Mouse (Mus musculus) kidney, postnatal 36 days (tissue): ENCODE measurements around the gene Dnah2.
A peak's percentile ranks its signal among the peaks of the same experiment; 100 is the strongest.

Source experiments
- DNase-seq, 2 experiments: peaks; one replicate each; pipeline ENCODE4 v3.0.0; 2021 to 2022; ENCODE audit warnings: mixed read lengths in 2 of 2

Gene Dnah2

GRCm38 (mm10) chr11:69459883-69460282, 89.0 kb downstream of the Dnah2 start:
- no peak for DNase-seq

GRCm38 (mm10) chr11:69457006-69457579, 91.8 kb downstream of the Dnah2 start:
- peak; percentile 42 to 51 for DNase-seq

- peak; percentile 22 to 53 for DNase-seq
Observed at GRCm38 (mm10) chr11:69452114-69452867, 96.6 kb downstream of the Dnah2 start.

- no peak for DNase-seq
Observed at GRCm38 (mm10) chr11:69447299-69447698, 101.6 kb downstream of the Dnah2 start.

- peak; percentile 13 to 27 for DNase-seq
Observed at GRCm38 (mm10) chr11:69443328-69443727, 105.6 kb downstream of the Dnah2 start.

- no peak for DNase-seq
Observed at GRCm38 (mm10) chr11:69437291-69437690, 111.6 kb downstream of the Dnah2 start.

GRCm38 (mm10) chr11:69433189-69433588, 115.7 kb downstream of the Dnah2 start:
- DNase-seq, result no peak

GRCm38 (mm10) chr11:69432640-69432982, 116.3 kb downstream of the Dnah2 start:
- DNase-seq, result no peak

- DNase-seq, result peak; percentile 88 to 91
Observed at GRCm38 (mm10) chr11:69431829-69432639, 116.9 kb downstream of the Dnah2 start.

GRCm38 (mm10) chr11:69430631-69431030, 118.3 kb downstream of the Dnah2 start:
- DNase-seq, result no peak

GRCm38 (mm10) chr11:69429313-69429712, 119.6 kb downstream of the Dnah2 start:
- peak; percentile 44 to 54 for DNase-seq

GRCm38 (mm10) chr11:69428751-69429150, 120.2 kb downstream of the Dnah2 start:
- DNase-seq, result peak; percentile 89 to 93

GRCm38 (mm10) chr11:69426246-69426645, 122.7 kb downstream of the Dnah2 start:
- DNase-seq, result no peak

- DNase-seq, result no peak
Observed at GRCm38 (mm10) chr11:69423885-69424284, 125.0 kb downstream of the Dnah2 start.

- DNase-seq, result no peak
Observed at GRCm38 (mm10) chr11:69422842-69423241, 126.1 kb downstream of the Dnah2 start.

GRCm38 (mm10) chr11:69421131-69421977, 127.6 kb downstream of the Dnah2 start:
- no peak for DNase-seq

- DNase-seq, result no peak
Observed at GRCm38 (mm10) chr11:69420554-69421000, 128.3 kb downstream of the Dnah2 start.

- peak; percentile 62 to 81 for DNase-seq
Observed at GRCm38 (mm10) chr11:69419813-69420553, 128.9 kb downstream of the Dnah2 start.

- peak in 1 of 2 experiments; percentile 57 for DNase-seq
Observed at GRCm38 (mm10) chr11:69419443-69419812, 129.5 kb downstream of the Dnah2 start.

GRCm38 (mm10) chr11:69418481-69419442, 130.1 kb downstream of the Dnah2 start:
- DNase-seq, result peak; percentile 95 to 98
